Mouse (Mus musculus): ENCODE results near the gene Tmem196. TPM values are rescaled to one million over a fixed set of nuclear protein-coding genes. Genes with fewer than 3 reads are reported as not detected.

Tmem196 gene
- total RNA-seq (2023): not detected

DNA sequence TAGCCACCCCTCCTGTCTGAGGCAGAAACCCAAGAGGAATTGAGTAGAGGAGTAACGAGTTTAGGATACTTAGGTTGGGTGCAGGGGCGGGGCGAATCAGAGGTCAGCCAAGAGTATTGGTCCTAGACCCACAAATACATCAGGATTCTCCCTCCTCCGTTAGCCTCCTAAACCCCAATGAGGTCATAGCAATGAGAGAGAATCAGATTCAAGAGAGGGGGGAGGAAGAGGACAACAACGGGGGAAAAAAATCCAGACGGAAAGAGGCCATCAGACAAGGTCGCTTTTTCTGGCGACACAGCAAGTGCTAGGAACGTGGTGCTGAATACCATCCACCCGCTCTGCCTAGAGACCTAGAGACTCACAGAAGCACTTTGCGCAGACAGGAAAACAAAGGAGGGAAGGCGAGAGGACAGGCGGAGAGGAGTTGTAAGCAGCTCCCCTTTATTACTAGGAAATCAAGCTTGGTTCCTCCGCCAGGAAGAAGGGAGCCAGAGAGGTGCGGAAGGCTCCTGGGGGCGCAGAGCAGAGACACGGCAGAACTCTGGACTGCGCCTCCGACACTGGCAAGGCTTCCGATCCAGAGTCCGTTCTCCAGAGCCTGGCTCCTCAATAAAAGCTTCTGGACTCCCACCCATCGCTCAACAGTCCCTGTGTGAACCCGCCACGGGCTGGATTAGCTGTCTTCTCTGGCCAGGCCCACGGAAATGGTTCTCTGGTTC, at the start of gene Tmem196:
TSS of gene Tmem196 (plus strand) at position 234 of the 722 bp plus-strand sequence.

All from monocyte, adult 59 days (primary cell).